Mouse (Mus musculus): ENCODE measurements around the gene Kdm2a. TPM values are rescaled to one million over a fixed set of nuclear protein-coding genes. Genes with fewer than 3 reads are reported as not detected.

Gene Kdm2a
- total and polyA plus RNA-seq, 3 experiments, result 20.3 to 55.9 TPM; not detected in 1

GRCm38 (mm10) chr19:4396998-4397797 lies 887 bp downstream of the Kdm2a start:
- Histone ChIP-seq H3K36me3 (ENCODE audit: control insufficient read depth in 1 of 2, insufficient read depth in 2 of 2, low read length in 2 of 2) (peaks cover 5 to 33% of the 10 kb centered on the region in 2 experiments; a peak in 3 of 4 replicates), H3K27me3 (ENCODE audit: control insufficient read depth in 1 of 2, insufficient read depth in 2 of 2, low read length in 2 of 2) (no peaks in the 10 kb centered on the region), H3K4me3 (ENCODE audit: control insufficient read depth in 1 of 2, insufficient read depth in 1 of 2, low read depth in 2 of 2, low read length in 2 of 2) (peak overlapping the region; percentile 93 to 96), H3K9me3 (replicated peaks; ENCODE audit: insufficient read depth, low read length) (no peaks in the 10 kb centered on the region), H3K27ac (ENCODE audit: control insufficient read depth, low read depth, low read length) (peak overlapping the region; percentile 97), H3K4me1 (ENCODE audit: control insufficient read depth in 1 of 2, insufficient read depth in 2 of 2, low read length in 2 of 2) (peaks cover 8 to 16% of the 10 kb centered on the region in 2 experiments), H3K79me2 (ENCODE audit: control insufficient read depth, insufficient read depth, low read length, poor library complexity) (peaks cover 42% of the 10 kb centered on the region), H3K9ac (ENCODE audit: control insufficient read depth, low read depth, low read length, poor library complexity, severe bottlenecking) (peak overlapping the region; percentile 97)
- TF ChIP-seq POLR2A (IDR thresholded peaks at IDR 0.05; ENCODE audit: control insufficient read depth in 1 of 2, insufficient read depth in 1 of 2, low read depth in 1 of 2, low read length in 2 of 2, poor library complexity in 1 of 2), result peak in 1 of 2 experiments; percentile 42; a peak in 2 of 4 replicates
- peak; percentile 62 for TF ChIP-seq NELFE (IDR thresholded peaks at IDR 0.05; ENCODE audit: low read depth, low read length)
- TF ChIP-seq ELF1 (IDR thresholded peaks at IDR 0.05; ENCODE audit: low read depth, low read length), result 0 out of 2 replicates have a peak, but pooled peaks have one; percentile 34
- peak; percentile 63 for TF ChIP-seq HCFC1 (IDR thresholded peaks at IDR 0.05; ENCODE audit: low read depth, low read length)
- TF ChIP-seq MAZ (IDR thresholded peaks at IDR 0.05; ENCODE audit: low read depth, low read length), result peak; percentile 96
- peak; percentile 46; the same call in 1 of the 2 replicates for TF ChIP-seq ETS1 (IDR thresholded peaks at IDR 0.05; ENCODE audit: low read depth, low read length)
- TF ChIP-seq SIN3A (IDR thresholded peaks at IDR 0.05; ENCODE audit: low read length), result peak; percentile 69
- peak; percentile 35; the same call in 1 of the 2 replicates for TF ChIP-seq USF1 (IDR thresholded peaks at IDR 0.05; ENCODE audit: low read depth, low read length)
- no peak for TF ChIP-seq USF2 (IDR thresholded peaks at IDR 0.05; ENCODE audit: borderline replicate concordance in 1 of 2, insufficient read depth in 1 of 2, low read depth in 1 of 2, low read length in 2 of 2)
- peak; percentile 43 for TF ChIP-seq TCF12 (IDR thresholded peaks at IDR 0.05; ENCODE audit: low read depth, low read length)
- 0 out of 2 replicates have a peak, but pooled peaks have one; percentile 11 for TF ChIP-seq GABPA (IDR thresholded peaks at IDR 0.05; ENCODE audit: low read depth, low read length)
- TF ChIP-seq SMC3 (IDR thresholded peaks at IDR 0.05; ENCODE audit: low read depth, low read length), result no peak
- peak; percentile 27; the same call in 1 of the 2 replicates for TF ChIP-seq ZMIZ1 (IDR thresholded peaks at IDR 0.05; ENCODE audit: low read depth, low read length)
- no peak for TF ChIP-seq TAL1 (IDR thresholded peaks at IDR 0.05; ENCODE audit: low read length)
- peak; percentile 63; the same call in 1 of the 2 replicates for TF ChIP-seq POLR2AphosphoS2 (IDR thresholded peaks at IDR 0.05; ENCODE audit: low read length)
- no peak for TF ChIP-seq E2F4 (IDR thresholded peaks at IDR 0.05; ENCODE audit: borderline replicate concordance, low read depth, low read length)
- peak; percentile 74 for TF ChIP-seq NRF1 (IDR thresholded peaks at IDR 0.05; ENCODE audit: insufficient read depth, low read depth, low read length, poor library complexity, severe bottlenecking)
- peak; percentile 99 for DNase-seq (ENCODE audit: low read depth, low spot score)

Data from MEL (cell line).